Mouse (Mus musculus) myocyte (in vitro differentiated cells): ENCODE data around the gene Mtpn.

ENCODE experiments used
- E2F4 ChIP-seq: IDR thresholded peaks from one replicate; pipeline ENCODE4 v1.6.1; 2011; ENCODE audit warnings: mild to moderate bottlenecking, control low read depth, moderate library complexity; ENCODE audit not compliant: insufficient read depth
- MAX ChIP-seq: IDR thresholded peaks from one replicate; pipeline ENCODE4 v1.6.1; 2011; ENCODE audit warnings: low read depth, mild to moderate bottlenecking, control low read depth
- POLR2A ChIP-seq: IDR thresholded peaks from one replicate; pipeline ENCODE4 v1.6.1; 2011; ENCODE audit warnings: low read depth, mild to moderate bottlenecking, control low read depth, moderate library complexity; ENCODE audit not compliant: insufficient read length
- POLR2AphosphoS2 ChIP-seq: IDR thresholded peaks from one replicate; pipeline ENCODE4 v1.6.1; 2011; ENCODE audit warnings: low read depth, control low read depth; ENCODE audit not compliant: insufficient read length
- REST ChIP-seq: IDR thresholded peaks from one replicate; pipeline ENCODE4 v1.6.1; 2011; ENCODE audit warnings: mild to moderate bottlenecking, control low read depth, moderate library complexity; ENCODE audit not compliant: insufficient read depth, insufficient read length
- TCF12 ChIP-seq: IDR thresholded peaks from one replicate; pipeline ENCODE4 v1.6.1; 2011; ENCODE audit warnings: mild to moderate bottlenecking, control low read depth; ENCODE audit not compliant: poor library complexity, insufficient read depth, severe bottlenecking
- USF1 ChIP-seq: IDR thresholded peaks from one replicate; pipeline ENCODE4 v1.6.1; 2011; ENCODE audit warnings: low read depth, mild to moderate bottlenecking, control low read depth, moderate library complexity

GRCm38 (mm10) chr6:35497406-35497805 is 42.3 kb downstream of the Mtpn start:
- TF ChIP-seq POLR2A (no peak), MAX (no peak), POLR2AphosphoS2 (no peak), USF1 (no peak), TCF12 (no peak), E2F4 (no peak), REST (no peak)
